Mouse (Mus musculus) gastrocnemius, postnatal 25 days (tissue): ENCODE measurements around the gene Narf. TPM values are rescaled to one million over a fixed set of nuclear protein-coding genes. Genes with fewer than 3 reads are reported as not detected.
A peak's percentile ranks its signal among the peaks of the same experiment; 100 is the strongest.

ENCODE experiments used
- DNase-seq: peaks from one replicate; pipeline ENCODE4 v3.0.0; 2022
- long read RNA-seq, 2 experiments: library from polyadenylated mRNA; stranded (forward); transcript quantifications; one replicate each; pipeline ENCODE4 v2.0.0; 2021
- total RNA-seq, 2 experiments: library from RNA; stranded (reverse); gene quantifications; 1 replicate in 1 of 2; 2 replicates in 1 of 2; pipeline ENCODE4 v1.2.3; 2021

The Narf gene
- total RNA-seq = 10 to 100 TPM; 78.0 to 90.7 TPM
- long read RNA-seq, experiment 1, full-length matches to known transcripts = 79 of 106 reads
- long read RNA-seq, experiment 1, partial matches to known transcripts = 15 of 106 reads
- long read RNA-seq, experiment 1, other reads (novel, unspliced or antisense) = 12 of 106 reads
- long read RNA-seq, experiment 2, full-length matches to known transcripts = 164 of 215 reads
- long read RNA-seq, experiment 2, partial matches to known transcripts = 26 of 215 reads
- long read RNA-seq, experiment 2, other reads (novel, unspliced or antisense) = 25 of 215 reads

GRCm38 (mm10) chr11:121236564-121237344 is at the start of gene Narf:
TSS of gene Narf (plus strand) at chr11:121237253.
- peak; percentile 100 for DNase-seq

- peak; percentile 26 for DNase-seq
These were observed 47.4 kb upstream of the Narf start for GRCm38 (mm10) chr11:121189681-121190080.

DNA sequence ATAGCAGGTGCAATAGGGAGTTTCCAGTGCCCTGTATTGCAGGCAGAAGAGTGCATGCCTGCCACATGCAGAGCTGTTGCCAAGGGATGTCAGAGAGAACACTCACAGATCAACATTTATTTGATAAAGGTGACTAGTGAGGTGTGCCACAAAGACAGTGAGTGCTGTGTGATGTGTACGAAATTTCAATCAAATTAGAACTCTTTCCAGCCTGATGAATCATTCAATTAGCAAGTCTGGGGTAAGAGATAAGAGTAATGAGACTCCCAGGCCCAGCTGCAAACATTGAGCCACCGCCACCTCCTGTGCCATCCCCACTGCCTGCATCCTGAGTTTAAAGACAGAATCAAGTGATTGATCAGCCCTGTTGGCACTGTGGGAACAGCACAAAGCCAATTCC is 44.3 kb upstream of the Narf start:
- no peak for DNase-seq

GRCm38 (mm10) chr11:121193415-121193814 is 43.6 kb upstream of the Narf start:
- no peak for DNase-seq

DNA sequence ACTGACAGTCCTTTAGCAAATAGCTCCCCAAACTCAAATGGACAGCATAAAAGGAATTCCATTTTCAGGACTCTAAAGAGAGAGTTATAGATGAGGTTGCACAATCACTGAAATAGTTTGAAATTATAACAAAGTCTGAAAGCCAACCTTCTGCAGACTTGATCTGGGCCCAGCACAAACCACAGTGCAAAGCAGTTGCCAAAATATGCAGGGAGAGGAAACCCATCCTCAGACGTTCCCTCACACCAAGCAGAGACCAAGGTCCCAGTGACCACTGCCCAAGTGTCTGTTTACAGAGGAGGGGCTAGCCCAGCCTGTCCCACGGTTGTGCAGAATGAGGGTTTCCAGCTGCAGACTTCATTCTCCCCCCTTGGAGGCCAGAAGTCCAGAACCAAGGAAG is 38.4 kb upstream of the Narf start:
- DNase-seq = no peak

GRCm38 (mm10) chr11:121199851-121200250 is 37.2 kb upstream of the Narf start:
- DNase-seq = no peak

DNA sequence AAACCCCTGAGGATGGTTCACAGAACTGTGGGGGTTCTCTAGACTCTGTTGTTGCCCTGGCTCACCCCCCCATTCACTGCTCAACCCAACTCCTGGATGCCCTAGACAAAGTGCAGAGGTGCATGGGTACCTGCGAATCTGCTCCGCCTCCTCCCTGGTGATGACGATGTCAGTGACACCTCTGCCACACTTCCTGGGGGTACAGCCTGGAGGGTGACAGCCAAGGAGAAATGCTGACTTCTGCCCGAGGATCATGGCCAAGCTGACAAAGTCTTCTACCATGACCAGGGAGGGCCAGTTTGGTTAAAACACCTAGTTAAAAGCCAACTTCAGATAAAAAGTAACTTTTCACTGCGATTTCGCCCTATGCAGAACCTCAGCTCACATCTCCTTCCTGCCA is 36.3 kb upstream of the Narf start:
- no peak for DNase-seq

DNA sequence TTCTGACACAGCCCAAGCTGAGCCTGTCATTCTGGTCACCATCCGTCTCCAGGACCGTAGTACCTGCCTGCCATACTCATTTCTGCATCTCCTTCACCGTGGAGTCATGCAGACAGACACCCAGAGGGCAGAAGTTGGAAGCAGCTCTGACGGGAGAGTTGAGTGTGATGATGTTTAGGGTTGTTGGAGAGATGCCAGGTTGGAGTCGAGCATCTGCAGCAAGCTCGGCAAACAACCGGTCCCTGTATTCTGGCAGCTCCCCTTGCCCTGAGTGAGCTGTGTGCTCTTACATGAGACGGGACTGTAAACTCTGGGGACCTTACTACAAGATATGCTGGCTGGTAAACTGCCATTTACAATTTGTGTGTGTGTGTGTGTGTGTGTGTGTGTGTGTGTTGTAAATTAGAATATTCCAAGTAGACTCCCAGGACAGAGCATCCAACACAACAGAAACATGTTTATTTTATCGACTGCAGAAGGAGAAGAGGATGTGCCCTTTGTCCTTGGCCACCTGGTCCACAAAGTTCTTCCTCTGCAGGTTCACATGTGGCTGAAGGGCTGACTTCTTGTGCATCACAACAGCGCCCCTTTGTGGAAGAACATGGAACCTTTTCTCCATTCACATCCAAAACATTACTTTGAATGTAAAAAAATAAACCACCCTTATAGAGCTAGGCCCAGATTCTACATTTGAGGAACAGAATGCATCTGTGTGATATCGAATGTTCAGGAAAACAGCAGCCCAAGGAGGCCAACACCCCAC is 35.4 kb upstream of the Narf start:
- DNase-seq = no peak

DNA sequence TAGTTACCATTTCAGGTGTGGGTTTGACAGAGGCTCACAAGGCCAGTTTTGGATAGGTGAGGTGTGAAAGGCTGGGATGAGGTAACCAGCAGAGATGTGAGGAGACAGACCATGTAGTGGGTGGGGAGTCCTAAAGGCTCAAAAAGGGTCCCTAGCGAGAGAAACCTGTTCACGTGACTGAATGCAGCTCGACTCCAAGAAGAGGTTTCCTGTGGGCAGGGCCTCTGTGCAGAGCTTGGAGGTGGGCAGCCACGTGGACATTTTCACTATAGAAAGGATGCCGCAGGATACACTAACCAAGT is 33.2 kb upstream of the Narf start:
- DNase-seq = no peak

GRCm38 (mm10) chr11:121204161-121205006 is 32.7 kb upstream of the Narf start, which contains the start of the genes Hexdc and Ogfod3:
TSS of gene Hexdc (plus strand) at chr11:121204433.
TSS of gene Ogfod3 (minus strand) at chr11:121204711.
- peak; percentile 94 for DNase-seq

DNA sequence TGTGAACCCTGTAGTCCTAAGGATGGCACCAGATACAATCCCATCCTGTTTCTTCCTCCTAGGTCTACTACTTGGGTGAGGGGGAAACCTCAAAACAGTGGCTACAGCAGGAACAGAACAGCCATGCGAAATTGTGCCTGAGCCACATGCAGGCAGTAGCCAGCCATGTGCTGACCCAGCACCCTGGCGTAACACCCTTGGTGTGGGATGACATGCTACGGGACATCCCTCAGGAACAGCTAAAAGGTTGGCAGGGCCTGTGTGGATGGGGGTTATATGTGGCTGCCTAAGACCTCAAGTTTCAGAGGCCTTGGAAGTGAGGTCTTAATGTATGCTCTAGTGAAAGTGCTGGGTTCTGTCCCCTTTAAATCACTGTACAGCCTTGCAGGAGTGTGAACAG is 20.2 kb upstream of the Narf start:
- peak; percentile 37 for DNase-seq

DNA sequence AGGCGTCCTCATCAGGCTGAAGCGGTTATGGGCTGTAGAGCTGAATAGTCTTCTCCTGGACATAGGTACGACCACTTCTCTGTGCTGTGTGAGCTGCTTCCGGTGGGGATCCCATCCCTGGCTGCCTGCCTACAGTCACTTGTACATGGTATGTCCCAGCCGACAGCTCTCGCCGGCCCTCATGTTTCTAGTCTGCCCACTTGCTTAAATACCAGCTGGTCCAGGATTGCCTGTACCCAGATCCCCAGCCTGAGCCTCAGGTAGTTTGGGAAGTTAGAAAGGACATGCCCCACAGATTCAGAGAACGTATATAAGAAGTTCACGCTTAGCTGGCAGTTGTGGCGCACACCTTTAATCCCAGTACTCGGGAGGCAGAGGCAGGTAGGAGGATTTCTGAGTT is 17.3 kb upstream of the Narf start:
- DNase-seq = no peak

DNA sequence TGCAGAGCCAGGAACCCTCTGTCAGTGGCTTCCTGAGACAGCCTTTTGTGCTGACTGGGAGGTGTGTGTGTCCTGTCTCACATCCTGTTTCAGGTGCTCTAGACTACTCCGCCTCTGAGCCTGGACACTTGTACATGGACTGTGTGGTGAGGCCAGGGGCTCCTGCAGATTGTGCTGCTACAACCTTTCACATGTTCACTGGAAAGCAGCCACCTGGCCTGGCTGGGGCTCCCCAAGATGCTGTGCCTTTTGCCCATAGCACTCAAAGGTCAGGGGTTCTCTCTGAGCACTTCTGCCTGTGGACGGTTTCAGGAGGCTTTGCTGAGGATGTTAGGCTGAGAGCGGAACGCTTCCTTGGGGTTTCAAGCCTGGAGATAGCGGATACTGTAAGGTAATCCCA is 16.3 kb upstream of the Narf start:
- DNase-seq = no peak

- DNase-seq = no peak
These were observed 15.6 kb upstream of the Narf start for GRCm38 (mm10) chr11:121221321-121222010.

DNA sequence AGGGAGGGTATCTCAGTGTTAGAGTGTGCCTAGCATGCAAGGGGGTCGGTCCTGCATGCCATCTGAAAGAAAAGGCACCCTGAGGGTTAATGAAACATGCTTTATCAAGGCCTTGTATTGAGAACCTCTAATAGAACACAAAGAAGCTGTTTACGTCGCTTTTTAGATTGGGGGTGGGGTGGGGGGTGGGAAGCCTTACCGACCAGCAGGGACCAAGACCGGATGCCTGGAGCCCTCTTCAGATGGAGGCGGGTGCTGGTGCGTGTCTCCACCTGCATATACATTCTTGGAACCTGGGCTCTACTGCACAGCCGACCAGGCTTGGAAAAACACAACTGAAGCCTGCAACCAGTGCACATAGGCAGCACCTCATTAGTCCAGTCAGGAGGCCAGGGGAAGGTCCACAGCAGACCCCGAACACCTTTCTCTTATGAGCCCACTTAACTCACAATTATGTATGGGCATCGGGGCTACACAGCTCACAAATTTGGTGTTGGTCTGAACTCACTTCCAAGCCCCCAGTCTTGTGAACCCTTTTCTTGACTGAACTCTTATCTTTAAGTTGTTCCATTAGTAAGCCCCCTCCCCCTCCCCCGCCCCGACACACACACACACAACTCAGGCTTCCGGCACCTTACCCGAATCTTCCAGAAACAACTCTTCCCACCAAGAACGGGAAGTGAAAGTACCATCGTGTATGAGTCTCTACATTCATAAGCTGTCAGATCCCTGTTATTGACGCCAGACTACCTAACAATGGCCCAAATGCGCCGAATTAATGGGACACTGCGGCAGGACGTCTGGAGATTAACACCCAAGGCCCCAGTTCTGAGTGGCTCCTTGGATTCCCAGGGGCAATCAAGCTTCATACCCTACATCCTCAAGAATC is 8.7 kb upstream of the Narf start:
- no peak for DNase-seq

GRCm38 (mm10) chr11:121229018-121229439 is 8.0 kb upstream of the Narf start, which contains the start of gene Cybc1:
TSS of gene Cybc1 (minus strand) at chr11:121229322.
- DNase-seq = peak; percentile 66

GRCm38 (mm10) chr11:121231191-121231590 is 5.9 kb upstream of the Narf start:
- no peak for DNase-seq

GRCm38 (mm10) chr11:121231628-121232291 is 5.3 kb upstream of the Narf start:
- peak; percentile 41 for DNase-seq

- DNase-seq = no peak
These were observed 4.3 kb upstream of the Narf start for GRCm38 (mm10) chr11:121232706-121233105.
